10 mouse cellular contexts compared by ENCODE assay signal in genomic region chr12:25024862-25025545, GRCm38 (mm10). TPM values are rescaled to one million over a fixed set of nuclear protein-coding genes. Genes with fewer than 3 reads are reported as not detected.
DNase-seq lines count a peak whose midpoint lies in the region; ATAC-seq and TF ChIP-seq lines count a peak whose summit lies in the region.
"Had no signal": no experiment of that assay in that cellular context is flagged by ENCODE, and none has a peak within 500 bp of the region (broad histone marks: within the 10 kb centered on the region; RNA-seq: fewer than 3 reads in every experiment).

No protein-coding gene starts in this region.

- no peak overlapping the region for H3K27ac ChIP-seq in hindbrain, embryonic 11.5 days (ENCODE audit: low read depth, low read length)
- H3K27ac ChIP-seq in hindbrain, embryonic 16.5 days (ENCODE audit: low read depth, low read length): no peak overlapping the region
- no peak overlapping the region for H3K27ac ChIP-seq in midbrain, postnatal 0 days (ENCODE audit: low read depth, low read length)
- H3K27ac ChIP-seq in midbrain, embryonic 16.5 days (ENCODE audit: low read length): no peak overlapping the region
- no peak overlapping the region for H3K27ac ChIP-seq in small intestine, adult 2 months (ENCODE audit: insufficient read depth, low read depth, low read length)
- H3K27ac ChIP-seq: embryonic facial prominence, embryonic 13.5 days; neural tube, embryonic 15.5 days had no signal

- DNase-seq in hindbrain, embryonic 11.5 days (ENCODE audit: low spot score): peak; percentile 19
- no peak for DNase-seq in midbrain, postnatal 0 days (ENCODE audit: low spot score)
- peak; percentile 51 for DNase-seq in ZHBTc4 (ENCODE audit: low read depth, low spot score)
- no peak for DNase-seq in spleen, adult 18-20 months
- no peak for DNase-seq in natural killer cell, adult 2 months (ENCODE audit: low spot score in 2 of 2)

- no peak for TF ChIP-seq POLR2A in small intestine, adult 2 months (IDR thresholded peaks at IDR 0.05; ENCODE audit: low read depth, low read length)

- H3K4me3 ChIP-seq in hindbrain, embryonic 11.5 days (ENCODE audit: low read depth, low read length): no peak overlapping the region
- H3K4me3 ChIP-seq in hindbrain, embryonic 16.5 days (ENCODE audit: low read length): no peak overlapping the region
- H3K4me3 ChIP-seq in midbrain, postnatal 0 days (ENCODE audit: low read depth, low read length): no peak overlapping the region
- H3K4me3 ChIP-seq in midbrain, embryonic 16.5 days (ENCODE audit: low read depth, low read length): no peak overlapping the region
- H3K4me3 ChIP-seq in small intestine, adult 2 months (ENCODE audit: low read depth, low read length): no peak overlapping the region
- H3K4me3 ChIP-seq: embryonic facial prominence, embryonic 13.5 days; neural tube, embryonic 15.5 days had no signal

- H3K9ac ChIP-seq in hindbrain, embryonic 11.5 days (ENCODE audit: low read depth, low read length): no peak overlapping the region
- H3K9ac ChIP-seq in hindbrain, embryonic 16.5 days (ENCODE audit: low read depth, low read length): no peak overlapping the region
- no peak overlapping the region for H3K9ac ChIP-seq in midbrain, postnatal 0 days (replicated peaks; ENCODE audit: low read length, poor library complexity, severe bottlenecking)
- H3K9ac ChIP-seq in midbrain, embryonic 16.5 days (ENCODE audit: low read depth, low read length): no peak overlapping the region
- H3K9ac ChIP-seq: embryonic facial prominence, embryonic 13.5 days; neural tube, embryonic 15.5 days had no signal

- no peaks in the 10 kb centered on the region for H3K4me1 ChIP-seq in hindbrain, embryonic 11.5 days (replicated peaks; ENCODE audit: control insufficient read depth, insufficient read depth, low read length)
- no peaks in the 10 kb centered on the region for H3K4me1 ChIP-seq in hindbrain, embryonic 16.5 days (ENCODE audit: control insufficient read depth, insufficient read depth, low read depth, low read length)
- no peaks in the 10 kb centered on the region for H3K4me1 ChIP-seq in midbrain, postnatal 0 days (ENCODE audit: insufficient read depth, low read length)
- no peaks in the 10 kb centered on the region for H3K4me1 ChIP-seq in midbrain, embryonic 16.5 days (ENCODE audit: control insufficient read depth, insufficient read depth, low read length)
- H3K4me1 ChIP-seq in small intestine, adult 2 months (ENCODE audit: control insufficient read depth, insufficient read depth, insufficient read length, low read length): no peaks in the 10 kb centered on the region
- H3K4me1 ChIP-seq: embryonic facial prominence, embryonic 13.5 days; neural tube, embryonic 15.5 days had no signal

- no peaks in the 10 kb centered on the region for H3K27me3 ChIP-seq in hindbrain, embryonic 11.5 days (ENCODE audit: control insufficient read depth, insufficient read depth, low read length)
- no peaks in the 10 kb centered on the region for H3K27me3 ChIP-seq in hindbrain, embryonic 16.5 days (replicated peaks; ENCODE audit: control insufficient read depth, insufficient read depth, low read length)
- no peaks in the 10 kb centered on the region for H3K27me3 ChIP-seq in midbrain, postnatal 0 days (ENCODE audit: insufficient read depth, low read length)
- H3K27me3 ChIP-seq in midbrain, embryonic 16.5 days (ENCODE audit: control insufficient read depth, insufficient read depth, low read depth, low read length): no peaks in the 10 kb centered on the region
- H3K27me3 ChIP-seq in small intestine, adult 2 months (ENCODE audit: control insufficient read depth, insufficient read depth, low read length): no peaks in the 10 kb centered on the region
- H3K27me3 ChIP-seq: embryonic facial prominence, embryonic 13.5 days; neural tube, embryonic 15.5 days had no signal

- 67% methylated on average over 9 of the region's 9 CpGs for WGBS in hindbrain, embryonic 11.5 days
- WGBS in hindbrain, embryonic 16.5 days: 62% methylated on average over 9 of the region's 9 CpGs
- WGBS in midbrain, postnatal 0 days: 69% methylated on average over 9 of the region's 9 CpGs
- 64% methylated on average over 9 of the region's 9 CpGs for WGBS in midbrain, embryonic 16.5 days
- 57% methylated on average over 9 of the region's 9 CpGs for whole genome bisulfite sequencing in small intestine, adult 2 months

- ATAC-seq in hindbrain, embryonic 11.5 days (ENCODE audit: low FRiP score): no peak
- ATAC-seq in hindbrain, embryonic 16.5 days: no peak
- no peak for ATAC-seq in midbrain, postnatal 0 days (ENCODE audit: low FRiP score)
- no peak for ATAC-seq in midbrain, embryonic 16.5 days

- no peaks in the 10 kb centered on the region for H3K36me3 ChIP-seq in hindbrain, embryonic 11.5 days (ENCODE audit: control insufficient read depth, insufficient read depth, low read length)
- peaks cover 10% of the 10 kb centered on the region for H3K36me3 ChIP-seq in hindbrain, embryonic 16.5 days (ENCODE audit: control insufficient read depth, insufficient read depth, low read length)
- H3K36me3 ChIP-seq in midbrain, postnatal 0 days (ENCODE audit: insufficient read depth, low read length): peaks cover 21% of the 10 kb centered on the region
- H3K36me3 ChIP-seq in midbrain, embryonic 16.5 days (ENCODE audit: control insufficient read depth, insufficient read depth, low read length): peaks cover 11% of the 10 kb centered on the region
- H3K36me3 ChIP-seq in small intestine, adult 2 months (ENCODE audit: control insufficient read depth, insufficient read depth, low read length): peaks cover 17% of the 10 kb centered on the region

- TF ChIP-seq CTCF in midbrain, postnatal 0 days (IDR thresholded peaks at IDR 0.05): peak; percentile 61
- TF ChIP-seq CTCF in small intestine, adult 2 months (IDR thresholded peaks at IDR 0.05; ENCODE audit: extremely low read depth, insufficient read length, insufficient replicate concordance, low read depth, low read length): peak; percentile 36; the same call in 1 of the 2 replicates

- H3K9me3 ChIP-seq in hindbrain, embryonic 11.5 days (ENCODE audit: control insufficient read depth, low read length): no peaks in the 10 kb centered on the region
- no peaks in the 10 kb centered on the region for H3K9me3 ChIP-seq in hindbrain, embryonic 16.5 days (ENCODE audit: control insufficient read depth, low read length)
- H3K9me3 ChIP-seq in midbrain, postnatal 0 days (ENCODE audit: low read length): no peaks in the 10 kb centered on the region
- no peaks in the 10 kb centered on the region for H3K9me3 ChIP-seq in midbrain, embryonic 16.5 days (replicated peaks; ENCODE audit: control insufficient read depth, low read length, poor library complexity, severe bottlenecking)
- H3K9me3 ChIP-seq: embryonic facial prominence, embryonic 13.5 days; neural tube, embryonic 15.5 days had no signal

- no peak overlapping the region for H3K4me2 ChIP-seq in hindbrain, embryonic 11.5 days (replicated peaks; ENCODE audit: low read depth, low read length)
- H3K4me2 ChIP-seq in hindbrain, embryonic 16.5 days (ENCODE audit: low read length): no peak overlapping the region
- no peak overlapping the region for H3K4me2 ChIP-seq in midbrain, postnatal 0 days (ENCODE audit: low read depth, low read length, poor library complexity, severe bottlenecking)
- no peak overlapping the region for H3K4me2 ChIP-seq in midbrain, embryonic 16.5 days (ENCODE audit: low read length)
- H3K4me2 ChIP-seq: embryonic facial prominence, embryonic 13.5 days; neural tube, embryonic 15.5 days had no signal

RNA-seq across cellular contexts. Expression of gene Kidins220, which starts 50.3 kb away (rescaled TPM):
- 65.9 and 69.2 TPM in 2 replicates for polyA plus RNA-seq in hindbrain, embryonic 11.5 days (2014; fragmentation: Nextera tagmentation; extraction: Ambion mirVana)
- polyA plus RNA-seq in hindbrain, embryonic 16.5 days (2015; fragmentation: Nextera tagmentation; extraction: Ambion mirVana): 114 and 142 TPM in 2 replicates
- total RNA-seq in midbrain, postnatal 0 days (2014; rRNA removed): 295 and 357 TPM in 2 replicates
- polyA plus RNA-seq in midbrain, postnatal 0 days (2015; fragmentation: Nextera tagmentation; extraction: Ambion mirVana): 98.2 and 104 TPM in 2 replicates
- polyA plus RNA-seq in midbrain, embryonic 16.5 days (2015; fragmentation: Nextera tagmentation; extraction: Ambion mirVana): 172 and 177 TPM in 2 replicates
- polyA plus RNA-seq in small intestine, adult 2 months (2012; rRNA removed): 13.4 and 28.3 TPM in 2 replicates

Comparison
In these comparisons a context has a peak if more than half of its experiments do, and no peak if none do; other contexts are left out.
1. DNase-seq: peak in hindbrain, embryonic 11.5 days (single experiment) and ZHBTc4 (single experiment); none in midbrain, postnatal 0 days (single experiment), spleen, adult 18-20 months (0 of 2) and natural killer cell, adult 2 months (0 of 2).